Mouse (Mus musculus): ENCODE measurements around the gene Kcng4. TPM values are rescaled to one million over a fixed set of nuclear protein-coding genes. Genes with fewer than 3 reads are reported as not detected.
A peak's percentile ranks its signal among the peaks of the same experiment; 100 is the strongest.

Kcng4 gene
- polyA plus RNA-seq, 1 experiment from 2014 or later = 0.10 TPM

DNA sequence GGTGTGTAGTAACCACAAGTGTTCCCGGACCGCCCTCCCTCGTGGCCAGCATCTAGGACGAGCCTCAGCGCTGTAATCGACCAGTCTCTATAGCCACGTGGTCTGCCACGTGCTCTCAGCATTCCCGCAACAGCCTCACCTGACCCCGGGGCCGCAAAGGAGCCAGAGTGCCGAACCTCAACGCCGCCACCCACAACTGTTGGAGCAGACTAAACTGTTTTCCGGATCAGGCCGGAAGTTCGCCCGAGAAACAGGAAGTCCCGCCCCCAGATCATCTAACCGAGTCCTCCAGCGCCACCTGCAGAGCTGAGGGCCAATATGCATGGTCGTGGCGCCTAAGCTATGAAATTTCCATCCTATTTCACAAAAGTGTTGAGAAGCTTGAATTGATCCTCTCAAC is 30.5 kb downstream of the Kcng4 start, which contains the start of gene Taf1c:
TSS of gene Taf1c (minus strand) at position 227 of the 400 bp plus-strand sequence.
- H3K9me3 ChIP-seq = peaks cover 4% of the 10 kb centered on the region; the same call in 1 of the 2 replicates
- H3K36me3 ChIP-seq = peaks cover 20% of the 10 kb centered on the region
- under 1% methylated on average over 23 of the region's 23 CpGs for WGBS
- no peaks in the 10 kb centered on the region for H3K27me3 ChIP-seq
- peak within 1 kb of the TSS; percentile 79 for H3K4me3 ChIP-seq
- H3K9ac ChIP-seq = peak within 1 kb of the TSS; percentile 83
- peak; percentile 73; the same call in 1 of the 2 replicates for ATAC-seq (ENCODE audit: borderline replicate concordance, extremely low read depth, low FRiP score, low TSS enrichment)
- no peak within 1 kb of the TSS for H3K27ac ChIP-seq
- H3K4me1 ChIP-seq = peaks cover 9% of the 10 kb centered on the region
- H3K4me2 ChIP-seq = peak within 1 kb of the TSS; percentile 81

DNA sequence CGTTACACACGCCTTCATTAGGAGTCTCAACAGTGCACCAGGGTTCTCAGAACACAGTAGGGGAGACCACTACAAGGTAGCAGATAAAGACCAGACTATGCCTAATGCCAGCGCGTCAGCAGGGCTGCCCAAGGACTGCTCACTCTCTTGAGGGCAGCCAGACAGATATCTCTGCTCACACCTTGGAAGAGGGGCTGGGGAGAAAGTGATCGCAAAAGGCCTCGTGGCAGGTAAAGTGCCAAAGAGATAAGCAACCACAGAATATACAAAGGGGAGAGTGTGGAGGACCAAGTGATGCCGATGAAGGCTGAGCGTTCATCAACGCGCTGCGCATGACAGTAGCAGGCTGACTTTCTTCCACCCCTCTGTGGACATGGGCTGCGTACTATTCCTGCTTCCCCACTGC is 31.1 kb downstream of the Kcng4 start:
- Histone ChIP-seq H3K36me3 (peaks cover 21% of the 10 kb centered on the region), H3K27me3 (no peaks in the 10 kb centered on the region), H3K9ac (peak overlapping the region; percentile 83), H3K4me2 (peak overlapping the region; percentile 81), H3K27ac (no peak overlapping the region), H3K4me3 (peak overlapping the region; percentile 79), H3K9me3 (peaks cover 4% of the 10 kb centered on the region; the same call in 1 of the 2 replicates), H3K4me1 (peaks cover 9% of the 10 kb centered on the region)
- no peak for ATAC-seq (ENCODE audit: borderline replicate concordance, extremely low read depth, low FRiP score, low TSS enrichment)
- 23% methylated on average over 12 of the region's 12 CpGs for WGBS

- Histone ChIP-seq H3K27ac (no peak overlapping the region), H3K9ac (0 out of 2 replicates have a peak overlapping the region, but pooled peaks have one; percentile 83), H3K4me3 (peak overlapping the region; percentile 79), H3K36me3 (peaks cover 28% of the 10 kb centered on the region), H3K4me2 (peak overlapping the region; percentile 81), H3K9me3 (no peaks in the 10 kb centered on the region), H3K4me1 (peaks cover 9% of the 10 kb centered on the region), H3K27me3 (no peaks in the 10 kb centered on the region)
- WGBS = 90% methylated on average over 4 of the region's 4 CpGs
- ATAC-seq (ENCODE audit: borderline replicate concordance, extremely low read depth, low FRiP score, low TSS enrichment) = no peak
Observed at GRCm38 (mm10) chr8:119603771-119604170, 31.7 kb downstream of the Kcng4 start.

DNA sequence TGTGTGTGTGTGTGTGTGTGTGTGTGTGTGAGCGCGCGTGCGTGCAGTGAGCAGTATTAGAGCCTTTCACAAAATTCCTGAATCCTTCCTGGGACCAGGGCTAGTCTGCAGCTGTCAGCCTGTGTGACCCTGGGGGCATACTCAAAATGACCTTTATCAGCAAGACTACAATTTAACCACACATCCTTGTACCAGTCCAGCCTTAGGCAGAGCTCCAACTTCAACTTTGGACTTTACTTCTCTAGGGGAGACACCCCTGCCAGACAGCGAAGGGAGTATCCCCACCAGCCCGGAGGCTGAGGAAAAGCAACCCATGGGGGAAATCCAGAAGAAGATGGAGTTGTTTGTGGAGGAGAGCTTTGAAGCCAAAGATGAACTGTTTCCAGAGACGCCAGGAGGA is 44.0 kb downstream of the Kcng4 start:
- ATAC-seq (ENCODE audit: borderline replicate concordance, extremely low read depth, low FRiP score, low TSS enrichment) = no peak
- WGBS = 94% methylated on average over 7 of the region's 7 CpGs
- no peaks in the 10 kb centered on the region for H3K27me3 ChIP-seq
- H3K27ac ChIP-seq = no peak overlapping the region
- H3K4me1 ChIP-seq = no peaks in the 10 kb centered on the region
- H3K4me3 ChIP-seq = no peak overlapping the region
- H3K4me2 ChIP-seq = no peak overlapping the region
- H3K9me3 ChIP-seq = no peaks in the 10 kb centered on the region
- H3K36me3 ChIP-seq = no peaks in the 10 kb centered on the region
- no peak overlapping the region for H3K9ac ChIP-seq

- H3K4me2 ChIP-seq = no peak overlapping the region
- no peaks in the 10 kb centered on the region for H3K4me1 ChIP-seq
- ATAC-seq (ENCODE audit: borderline replicate concordance, extremely low read depth, low FRiP score, low TSS enrichment) = no peak
- H3K9ac ChIP-seq = no peak overlapping the region
- no peaks in the 10 kb centered on the region for H3K27me3 ChIP-seq
- no peaks in the 10 kb centered on the region for H3K9me3 ChIP-seq
- no peak overlapping the region for H3K27ac ChIP-seq
- WGBS = 68% methylated on average over 14 of the region's 14 CpGs
- H3K36me3 ChIP-seq = no peaks in the 10 kb centered on the region
- H3K4me3 ChIP-seq = no peak overlapping the region
Observed at GRCm38 (mm10) chr8:119590348-119590747, 45.1 kb downstream of the Kcng4 start.

GRCm38 (mm10) chr8:119588844-119589243 is 46.6 kb downstream of the Kcng4 start:
- Histone ChIP-seq H3K27me3 (no peaks in the 10 kb centered on the region), H3K4me1 (no peaks in the 10 kb centered on the region), H3K4me2 (no peak overlapping the region), H3K9me3 (no peaks in the 10 kb centered on the region), H3K4me3 (no peak overlapping the region), H3K36me3 (no peaks in the 10 kb centered on the region), H3K27ac (no peak overlapping the region), H3K9ac (no peak overlapping the region)
- no peak for ATAC-seq (ENCODE audit: borderline replicate concordance, extremely low read depth, low FRiP score, low TSS enrichment)
- WGBS = 16% methylated on average over 10 of the region's 10 CpGs

DNA sequence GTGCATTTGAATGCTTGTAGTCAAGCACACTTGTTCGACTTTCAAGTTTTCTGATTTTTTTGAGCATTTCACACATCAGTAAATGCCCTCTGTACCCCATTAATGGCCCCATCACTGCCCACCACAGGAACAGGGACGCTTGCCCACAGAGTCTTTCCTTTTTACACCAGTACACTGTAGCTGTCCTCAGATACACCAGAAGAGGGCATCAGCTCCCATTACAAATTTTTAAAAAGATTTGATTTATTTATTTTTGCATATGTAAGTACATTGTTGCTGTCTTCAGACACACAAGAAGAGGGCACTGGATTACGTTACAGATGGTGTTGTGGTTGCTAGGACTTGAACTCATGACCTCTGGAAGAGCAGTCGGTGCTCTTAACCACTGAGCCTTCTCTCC is 47.2 kb downstream of the Kcng4 start:
- Histone ChIP-seq H3K9ac (no peak overlapping the region), H3K27me3 (no peaks in the 10 kb centered on the region), H3K27ac (no peak overlapping the region)

GRCm38 (mm10) chr8:119585901-119586300 is 49.6 kb downstream of the Kcng4 start:
- 23% methylated on average over 17 of the region's 24 CpGs for WGBS
- H3K36me3 ChIP-seq = no peaks in the 10 kb centered on the region
- peak overlapping the region; percentile 19 for H3K9ac ChIP-seq
- peak overlapping the region; percentile 30 for H3K4me3 ChIP-seq
- no peaks in the 10 kb centered on the region for H3K9me3 ChIP-seq
- peak; percentile 46; the same call in 1 of the 2 replicates for ATAC-seq (ENCODE audit: borderline replicate concordance, extremely low read depth, low FRiP score, low TSS enrichment)
- no peak overlapping the region for H3K27ac ChIP-seq
- H3K4me1 ChIP-seq = no peaks in the 10 kb centered on the region
- peak overlapping the region; percentile 58 for H3K4me2 ChIP-seq
- H3K27me3 ChIP-seq = no peaks in the 10 kb centered on the region

More for the DNA sequence above, 47.2 kb downstream of the Kcng4 start:
- Histone ChIP-seq H3K4me1 (no peaks in the 10 kb centered on the region), H3K9me3 (no peaks in the 10 kb centered on the region), H3K4me3 (no peak overlapping the region), H3K4me2 (no peak overlapping the region), H3K36me3 (no peaks in the 10 kb centered on the region)
- no peak for ATAC-seq (ENCODE audit: borderline replicate concordance, extremely low read depth, low FRiP score, low TSS enrichment)
- WGBS = 56% methylated on average over 4 of the region's 4 CpGs

GRCm38 (mm10) chr8:119580441-119581161 is 54.9 kb downstream of the Kcng4 start:
- peaks cover 23% of the 10 kb centered on the region for H3K27me3 ChIP-seq
- H3K9me3 ChIP-seq = no peaks in the 10 kb centered on the region
- H3K4me1 ChIP-seq = no peaks in the 10 kb centered on the region
- no peak for ATAC-seq (ENCODE audit: borderline replicate concordance, extremely low read depth, low FRiP score, low TSS enrichment)
- 51% methylated on average over 5 of the region's 5 CpGs for WGBS
- no peak overlapping the region for H3K4me3 ChIP-seq
- H3K9ac ChIP-seq = no peak overlapping the region
- H3K27ac ChIP-seq = no peak overlapping the region
- no peaks in the 10 kb centered on the region for H3K36me3 ChIP-seq
- no peak overlapping the region for H3K4me2 ChIP-seq

- Histone ChIP-seq H3K9ac (no peak overlapping the region), H3K4me2 (no peak overlapping the region), H3K27me3 (peaks cover 23% of the 10 kb centered on the region), H3K9me3 (no peaks in the 10 kb centered on the region), H3K4me3 (no peak overlapping the region), H3K27ac (no peak overlapping the region), H3K36me3 (no peaks in the 10 kb centered on the region), H3K4me1 (peaks cover 5% of the 10 kb centered on the region; the same call in 1 of the 2 replicates)
- 30% methylated on average over 13 of the region's 13 CpGs for WGBS
- no peak for ATAC-seq (ENCODE audit: borderline replicate concordance, extremely low read depth, low FRiP score, low TSS enrichment)
Observed at GRCm38 (mm10) chr8:119579096-119579495, 56.4 kb downstream of the Kcng4 start.

GRCm38 (mm10) chr8:119575366-119575726 is 60.1 kb downstream of the Kcng4 start:
- Histone ChIP-seq H3K36me3 (no peaks in the 10 kb centered on the region), H3K4me3 (peak overlapping the region; percentile 66), H3K4me1 (peaks cover 7% of the 10 kb centered on the region; the same call in 1 of the 2 replicates), H3K27ac (no peak overlapping the region), H3K9ac (peak overlapping the region; percentile 50), H3K4me2 (peak overlapping the region; percentile 95), H3K9me3 (no peaks in the 10 kb centered on the region), H3K27me3 (peaks cover 23% of the 10 kb centered on the region)
- ATAC-seq (ENCODE audit: borderline replicate concordance, extremely low read depth, low FRiP score, low TSS enrichment) = peak; percentile 48; the same call in 1 of the 2 replicates
- 2% methylated on average over 16 of the region's 16 CpGs for WGBS

Measured in lung, embryonic 15.5 days (tissue).